Mouse (Mus musculus) MN1 (cell line): ENCODE measurements around the gene Edar.
"Not testable (repeated sequence)": the region's sequence is repeated elsewhere in the genome, so short reads cannot be mapped to it uniquely, and the experiment has no call there.

ENCODE experiments used
- DNase-seq: peaks from one replicate; pipeline ENCODE4 v3.0.0-alpha.2; 2016; ENCODE audit warnings: low spot score

Gene Edar

DNA sequence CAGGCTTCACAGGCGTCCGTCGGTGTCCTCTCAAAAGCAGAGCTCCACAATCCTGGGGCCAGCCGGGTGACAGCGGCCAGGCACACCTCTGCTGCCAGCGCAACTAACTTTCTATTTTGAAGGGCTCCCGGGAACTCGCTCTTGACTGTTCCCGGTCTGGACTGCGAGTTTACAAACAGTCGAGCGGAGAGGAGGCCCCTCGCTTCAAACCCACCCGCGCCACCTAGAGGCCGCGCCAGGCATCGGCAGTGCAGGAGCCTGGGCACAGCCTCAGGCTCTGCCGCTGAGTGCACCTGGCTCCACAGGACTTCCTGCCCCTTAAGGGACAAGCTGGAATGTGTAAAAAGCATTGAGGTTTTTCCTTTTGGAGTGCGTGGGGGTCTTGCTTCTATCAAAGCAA is at the start of gene Edar:
TSS of gene Edar (minus strand) at position 122 of the 400 bp plus-strand sequence.
- no peak for DNase-seq

DNA sequence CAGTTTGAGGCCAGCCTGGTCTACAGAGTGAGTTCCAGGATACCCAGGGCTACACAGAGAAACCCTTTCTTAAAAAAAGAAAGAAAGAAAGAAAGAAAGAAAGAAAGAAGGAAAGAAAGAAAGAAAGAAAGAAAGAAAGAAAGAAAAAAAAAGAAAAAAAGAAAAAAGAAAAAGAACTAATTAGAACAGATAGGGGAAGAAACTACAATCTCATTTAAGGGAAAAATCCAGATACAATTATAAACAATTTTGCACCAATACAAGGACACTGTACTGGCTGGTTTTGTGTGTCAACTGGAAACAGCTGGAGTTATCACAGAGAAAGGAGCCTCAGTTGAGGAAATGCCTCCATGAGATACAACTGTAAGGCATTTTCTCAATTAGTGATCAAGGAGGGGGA is 42.7 kb upstream of the Edar start, which contains the start of gene Gm17542:
TSS of gene Gm17542 (minus strand) at position 101 of the 400 bp plus-strand sequence.
- DNase-seq = not testable (repeated sequence)

DNA sequence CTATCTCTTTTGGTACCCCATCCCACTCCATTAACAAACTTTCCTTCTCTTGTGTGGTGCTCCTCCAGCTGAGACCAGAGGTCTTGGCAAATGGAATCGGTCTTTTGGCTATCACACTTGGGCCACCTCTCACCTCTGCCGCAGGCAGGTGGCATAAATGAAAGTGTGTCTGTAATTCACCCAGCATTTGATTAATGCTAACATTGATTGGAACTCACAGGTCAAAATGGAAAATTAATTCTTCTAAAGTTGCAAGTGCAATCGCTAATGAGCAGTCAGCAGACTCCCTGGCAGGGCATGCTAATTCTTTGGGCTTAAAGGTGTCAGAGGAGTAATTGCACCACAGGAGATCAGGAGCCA is 39.3 kb upstream of the Edar start:
- DNase-seq = no peak

DNA sequence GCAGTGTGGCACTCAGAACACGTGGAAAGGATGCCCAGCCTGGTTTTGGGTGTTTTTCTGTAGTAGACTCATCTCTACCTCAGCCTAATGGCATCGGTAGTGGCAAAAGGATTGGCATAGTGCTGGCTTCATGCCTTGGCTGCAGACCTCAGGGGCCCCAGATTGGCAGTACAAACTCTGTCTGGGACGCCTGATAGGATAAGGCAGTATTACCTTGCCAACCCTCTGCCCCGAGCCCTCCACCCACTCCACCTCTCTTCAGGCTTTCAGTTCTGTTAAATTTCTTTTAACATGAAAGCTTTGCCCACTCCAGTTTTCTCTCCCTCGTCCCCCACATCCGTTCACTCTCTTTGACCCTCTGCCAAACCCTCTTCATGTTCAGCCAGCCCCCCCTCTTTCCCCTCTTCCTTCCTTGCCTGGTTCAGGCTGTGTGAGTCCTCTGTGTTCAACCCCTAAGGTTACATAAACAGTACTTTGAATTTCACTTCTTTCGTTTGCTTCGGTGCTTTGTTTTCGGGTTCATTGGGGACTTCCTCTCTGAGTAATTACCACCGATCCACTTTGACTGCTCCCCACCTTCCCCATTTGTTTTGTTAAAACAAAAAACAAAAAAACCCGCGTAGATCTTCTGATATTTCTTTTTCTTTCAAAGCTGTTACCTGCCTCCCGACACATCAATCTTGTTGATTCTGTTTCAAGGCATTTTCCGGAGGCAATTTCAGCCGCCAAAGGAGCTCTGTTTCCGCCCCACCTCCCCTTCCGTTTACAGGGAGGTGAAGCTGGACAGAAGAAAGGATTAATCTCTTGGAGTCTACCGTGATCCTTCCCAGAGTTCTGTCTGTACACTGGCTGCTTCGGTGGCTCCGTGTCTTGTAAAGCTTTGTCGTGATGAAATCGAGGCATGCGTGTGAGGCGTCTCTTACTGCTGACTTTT is 38.7 kb upstream of the Edar start:
- DNase-seq = no peak

DNA sequence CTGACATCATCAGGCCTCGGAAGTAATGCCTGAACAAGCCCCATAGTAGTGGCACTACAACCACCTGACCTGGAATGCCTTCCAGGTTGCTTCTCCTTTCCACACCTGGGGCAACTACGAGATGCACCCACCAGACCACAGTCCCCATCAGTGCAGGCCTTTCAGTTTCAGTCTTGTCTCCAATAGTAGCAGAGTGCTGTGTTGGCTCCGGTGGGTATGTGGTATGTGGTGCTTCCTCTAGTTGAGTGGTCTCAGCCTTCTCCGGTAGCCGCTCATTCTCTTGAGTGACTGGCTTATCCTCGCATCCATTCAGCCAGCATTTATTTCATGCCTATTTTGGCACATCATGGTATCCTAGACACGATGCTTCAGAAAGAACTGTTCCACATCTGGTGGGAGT is 37.8 kb upstream of the Edar start:
- no peak for DNase-seq

DNA sequence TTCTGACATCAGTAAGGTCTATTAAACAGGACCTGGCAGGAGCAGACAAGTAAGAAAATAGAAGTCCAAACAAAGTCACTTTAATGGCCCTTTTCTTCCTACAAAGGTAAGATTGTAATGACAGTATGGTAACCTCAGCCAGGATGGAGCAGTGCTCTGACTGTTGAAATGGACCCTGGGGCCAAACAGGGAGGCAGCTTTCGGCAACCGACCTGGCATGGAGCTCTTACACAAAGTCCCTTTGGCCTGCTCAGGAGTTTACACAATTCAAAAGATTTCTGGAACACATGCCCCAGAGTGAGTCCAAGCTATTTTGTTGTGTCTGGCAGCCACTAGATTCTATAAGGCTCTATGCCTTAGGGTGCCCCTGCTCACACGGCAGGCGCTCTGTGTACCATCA is 33.6 kb upstream of the Edar start:
- DNase-seq = no peak

DNA sequence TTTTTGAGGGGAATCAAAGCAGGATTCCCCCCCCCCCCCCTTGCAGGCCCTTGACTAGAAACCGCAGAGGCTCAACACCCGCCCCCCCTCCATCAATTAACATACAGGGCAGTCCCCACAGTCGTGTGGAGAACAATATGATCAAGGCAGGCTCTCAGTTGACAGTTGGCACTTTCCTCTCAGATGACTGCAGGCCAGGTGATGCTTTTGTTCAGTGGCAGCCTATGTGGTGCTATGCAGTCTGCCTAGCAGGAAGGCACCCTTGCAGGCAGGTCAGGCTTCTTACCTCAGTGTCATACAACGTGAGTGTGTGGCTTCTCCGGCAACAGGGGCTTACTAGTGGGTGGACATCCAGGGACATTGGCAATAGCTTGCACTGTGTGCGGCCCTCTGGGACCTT is 25.1 kb upstream of the Edar start:
- DNase-seq = no peak

DNA sequence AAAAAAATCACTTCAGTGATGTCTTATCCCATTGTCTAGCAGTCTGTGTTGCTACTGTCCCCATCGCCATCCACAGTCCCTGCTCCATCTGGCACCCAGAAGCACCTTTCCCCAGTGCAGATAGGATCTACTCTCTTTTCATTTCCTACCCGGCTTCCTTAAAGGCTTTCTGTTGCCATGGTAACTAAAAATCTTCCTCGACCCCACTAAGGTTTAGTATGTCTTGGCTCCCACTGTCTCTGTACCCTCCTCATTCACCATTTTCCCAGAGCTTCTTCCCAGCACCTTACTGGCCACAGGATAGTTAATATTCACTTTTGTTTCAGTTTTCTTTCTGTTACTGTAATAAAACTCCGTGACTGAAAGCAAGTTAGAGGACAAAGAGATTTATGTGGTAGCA is 24.7 kb upstream of the Edar start:
- no peak for DNase-seq

DNA sequence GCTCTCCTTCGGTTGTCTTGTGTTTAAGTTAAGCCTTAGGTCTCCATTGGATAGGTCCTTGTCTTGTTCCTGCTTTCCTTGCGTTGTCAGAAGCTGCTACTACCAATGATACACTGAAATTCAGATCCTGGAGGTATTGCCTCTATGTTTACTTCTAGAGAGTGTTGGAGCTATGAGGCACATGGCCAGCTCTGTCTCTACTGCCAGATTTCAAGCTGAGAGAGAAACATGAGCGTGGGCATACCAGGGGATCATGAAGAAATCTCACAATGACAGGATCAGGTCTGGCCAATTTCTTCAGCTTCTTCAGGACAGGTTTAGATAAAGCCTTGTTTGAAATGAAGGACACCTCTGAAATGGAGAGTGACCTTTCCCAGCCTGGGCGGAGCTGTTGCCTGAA is 23.5 kb upstream of the Edar start:
- DNase-seq = no peak

DNA sequence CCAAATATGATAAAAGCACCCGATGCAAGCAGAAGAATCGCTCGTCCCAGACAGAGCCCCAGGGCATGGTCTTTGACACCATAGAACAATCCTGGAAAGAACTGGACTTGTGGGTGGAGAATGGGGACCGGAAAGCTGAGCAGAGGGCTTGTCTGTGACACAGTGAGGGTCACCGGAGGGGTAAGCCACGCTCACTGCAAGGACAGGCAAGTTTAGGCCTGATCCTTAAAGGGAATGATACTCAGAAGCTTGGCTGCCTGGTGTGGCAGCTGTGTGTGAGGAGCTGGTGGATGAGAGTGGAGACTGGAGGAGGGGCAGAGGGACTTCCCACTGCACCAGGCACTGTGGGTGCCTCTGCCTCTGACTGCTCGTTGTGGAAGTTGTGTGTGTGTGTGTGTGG is 15.6 kb upstream of the Edar start:
- no peak for DNase-seq

DNA sequence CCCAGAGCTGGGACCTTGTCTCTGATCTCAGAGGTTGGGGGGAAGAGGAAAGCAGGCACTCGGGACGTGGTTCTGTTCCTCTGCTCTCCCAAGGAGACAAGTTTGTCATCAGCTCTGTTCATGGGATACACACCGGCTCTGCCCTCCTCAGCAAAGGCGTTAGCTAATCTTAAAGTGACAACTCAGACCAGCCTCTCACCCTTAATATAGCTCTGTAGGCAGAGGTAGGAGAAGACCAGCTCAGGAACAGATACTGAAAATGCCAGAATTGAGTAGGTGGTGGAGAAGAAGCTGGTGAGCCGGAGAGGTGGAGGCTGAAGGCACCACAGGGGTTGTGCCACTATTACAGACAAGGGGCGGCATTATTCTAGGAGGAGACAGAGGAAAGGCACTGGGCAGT is 3.8 kb upstream of the Edar start:
- no peak for DNase-seq

DNA sequence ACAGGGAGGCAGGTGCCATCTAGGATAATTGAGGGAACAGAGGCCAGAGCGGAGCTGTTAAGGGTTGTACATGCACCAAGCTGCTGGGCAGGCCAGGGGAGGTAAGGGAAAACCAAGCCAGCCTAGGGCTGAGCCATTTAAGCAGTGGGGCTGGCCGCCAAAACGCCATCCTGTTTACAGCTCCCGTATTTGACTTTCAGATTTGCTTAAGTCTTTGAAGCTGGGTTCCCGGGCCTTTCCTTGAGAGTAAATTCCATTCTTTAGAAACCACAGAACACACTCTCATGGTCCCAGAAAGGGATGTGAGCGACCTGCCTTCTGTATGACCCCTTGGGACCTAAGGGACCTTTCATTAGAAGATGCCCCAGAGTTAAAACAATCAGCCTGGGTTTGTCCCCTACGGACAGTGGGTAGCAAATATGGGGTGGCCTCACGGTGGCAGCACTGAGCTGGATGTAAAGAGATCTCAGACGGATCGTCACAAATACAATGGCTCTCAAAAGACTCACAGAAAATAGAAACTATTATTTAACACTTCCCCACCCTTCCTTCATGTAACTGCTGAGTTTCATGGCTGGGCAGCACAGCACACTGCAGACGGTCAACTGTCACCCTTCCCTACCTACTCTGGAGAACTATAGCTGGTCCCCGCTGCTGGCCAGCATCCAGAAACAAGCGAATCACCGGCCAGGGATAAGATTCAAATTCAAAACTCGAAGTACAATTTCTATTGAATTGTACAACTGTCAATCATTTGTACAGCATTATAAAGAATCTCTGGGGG is 2.0 kb downstream of the Edar start:
- peak; percentile 56 for DNase-seq

DNA sequence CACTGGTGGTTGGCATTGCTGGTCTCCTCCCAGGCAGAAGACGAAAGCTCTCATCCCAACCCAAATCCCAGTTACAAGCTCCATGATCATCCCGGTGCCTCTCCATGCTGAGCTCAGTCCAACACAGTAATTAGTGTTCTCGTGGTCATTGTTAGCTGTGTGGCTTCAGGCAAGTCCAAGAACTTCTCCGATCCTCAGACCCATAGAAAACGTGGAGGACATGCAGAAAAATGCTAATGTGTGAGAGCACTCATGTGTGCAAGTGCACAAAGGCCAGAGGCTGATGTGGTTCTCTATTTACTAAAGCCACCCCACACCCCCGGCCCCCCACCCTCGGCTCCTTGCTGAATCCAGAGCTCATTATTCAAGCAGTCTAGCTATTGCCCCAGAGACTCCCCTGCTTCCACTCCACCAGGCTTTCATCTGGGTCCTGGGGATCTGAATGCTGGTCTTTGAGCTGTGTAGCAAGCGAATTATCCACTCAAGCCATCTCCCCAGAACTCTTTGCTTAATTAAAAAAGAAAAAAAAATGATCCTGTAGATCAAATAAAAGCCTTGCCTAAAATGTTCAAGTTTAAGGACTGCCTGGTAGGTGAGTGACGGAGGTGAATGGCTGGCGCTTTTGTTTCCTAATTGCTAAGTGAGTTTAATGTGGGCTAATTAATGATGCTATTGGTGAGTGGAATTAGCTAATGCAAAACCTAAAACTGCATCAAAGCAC is 2.7 kb downstream of the Edar start:
- no peak for DNase-seq

DNA sequence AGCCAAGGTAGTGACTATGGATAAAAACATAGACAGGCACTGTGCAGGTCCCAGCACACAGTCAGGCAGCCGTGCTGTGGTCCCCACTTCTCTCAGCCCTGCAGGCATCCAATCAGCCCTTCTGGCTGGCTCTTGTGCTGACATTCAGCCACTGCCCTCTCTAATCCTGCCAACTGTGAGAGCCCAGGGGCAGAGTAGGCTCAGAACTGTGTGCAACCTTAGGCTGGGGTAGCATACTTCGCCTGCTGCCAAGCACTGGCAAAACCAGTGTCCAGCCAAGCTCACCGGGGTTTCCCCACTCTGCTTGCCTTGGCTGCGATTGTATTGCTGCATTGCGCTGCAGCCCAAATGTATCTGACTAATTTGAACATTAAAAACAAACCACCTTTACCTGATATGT is 11.6 kb downstream of the Edar start:
- DNase-seq = no peak

DNA sequence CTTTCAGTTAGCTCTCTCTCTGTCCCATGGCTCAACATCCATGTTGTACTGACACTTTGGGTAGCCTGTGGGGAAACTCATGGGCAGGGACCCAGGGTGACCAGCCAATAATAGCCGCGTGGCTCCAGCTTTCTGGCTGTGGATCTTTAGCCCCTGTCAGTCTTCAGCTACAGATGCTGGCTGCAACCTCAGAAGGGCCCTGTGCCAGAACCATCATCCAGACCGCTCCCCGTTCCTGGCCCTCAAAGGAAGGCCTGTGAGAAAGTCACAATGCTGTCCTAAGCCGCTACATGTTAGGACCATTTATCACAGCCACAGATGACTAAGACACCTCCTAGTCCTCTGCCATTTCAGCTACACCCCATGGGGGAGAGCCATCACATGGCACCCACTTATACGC is 12.0 kb downstream of the Edar start:
- DNase-seq = no peak

DNA sequence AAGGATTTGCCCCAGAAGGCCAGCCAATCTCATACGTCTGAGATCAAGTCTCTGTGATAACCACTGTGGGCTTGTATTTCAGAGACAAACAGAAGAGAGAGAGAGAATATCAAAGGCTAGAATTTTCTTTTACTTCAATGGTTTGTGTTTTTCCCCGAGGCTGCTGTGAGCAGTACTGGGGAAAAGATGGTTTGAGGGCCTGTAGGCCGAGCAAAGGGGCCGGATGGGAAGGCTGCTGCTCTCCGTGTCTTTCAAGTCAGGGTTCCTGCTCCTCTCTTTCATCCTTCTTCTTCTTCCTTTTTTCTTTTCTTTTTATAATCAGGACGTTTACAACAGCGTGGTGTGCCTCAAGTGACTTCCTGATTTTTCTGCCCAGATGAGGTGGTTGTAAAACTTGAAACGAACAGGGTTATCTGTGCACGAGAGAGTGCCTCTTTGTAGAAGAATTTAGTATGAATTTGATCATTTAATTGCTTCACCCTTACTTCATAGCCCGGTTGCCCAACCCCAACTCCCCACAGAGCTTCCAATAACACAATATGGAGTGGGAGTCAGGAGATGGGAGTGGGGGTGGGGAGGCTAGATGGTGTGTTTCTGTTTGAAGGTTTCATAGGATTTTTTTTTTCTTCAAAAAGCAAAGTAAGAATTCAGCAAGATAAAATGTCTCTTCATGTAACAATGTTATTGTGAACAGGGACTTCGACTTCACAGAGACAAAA is 16.0 kb downstream of the Edar start:
- DNase-seq = no peak

DNA sequence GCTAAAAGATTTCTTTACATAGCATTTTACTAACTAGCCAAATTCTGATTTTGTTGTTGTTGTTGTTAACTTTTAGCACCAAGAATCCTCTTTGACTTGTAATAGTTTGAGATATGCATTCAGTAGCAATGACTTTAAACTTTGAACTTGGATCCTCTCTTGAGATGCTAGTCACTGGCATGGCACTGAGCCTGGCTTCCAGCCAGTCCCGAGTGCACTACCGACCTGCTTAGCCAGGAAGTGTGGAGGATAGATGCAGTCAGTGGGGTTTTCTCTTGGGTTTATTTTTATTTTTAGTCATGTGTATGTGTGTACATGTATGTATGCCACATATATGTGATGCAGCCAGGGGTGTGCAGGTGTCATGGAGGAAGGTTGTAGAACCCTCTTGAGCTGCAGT is 17.7 kb downstream of the Edar start:
- no peak for DNase-seq

DNA sequence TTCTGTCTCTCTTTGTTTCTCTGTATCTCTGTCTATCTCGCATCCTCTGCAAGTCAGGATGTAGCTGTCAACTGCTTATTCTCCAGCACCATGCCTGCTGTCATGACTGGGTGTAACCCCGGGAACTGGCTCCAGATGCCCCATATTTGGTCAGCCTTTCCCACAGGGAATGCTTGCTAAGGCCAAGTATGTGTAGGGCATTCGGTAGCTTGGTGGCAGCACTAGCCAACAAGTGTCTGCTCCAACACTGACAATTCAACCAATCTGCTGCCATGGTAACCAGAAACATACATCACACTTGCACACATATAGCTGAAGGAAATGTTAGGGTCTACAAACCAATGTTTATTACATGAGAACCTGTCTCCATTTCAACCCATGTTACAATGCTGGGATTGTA is 21.8 kb downstream of the Edar start:
- DNase-seq = no peak

DNA sequence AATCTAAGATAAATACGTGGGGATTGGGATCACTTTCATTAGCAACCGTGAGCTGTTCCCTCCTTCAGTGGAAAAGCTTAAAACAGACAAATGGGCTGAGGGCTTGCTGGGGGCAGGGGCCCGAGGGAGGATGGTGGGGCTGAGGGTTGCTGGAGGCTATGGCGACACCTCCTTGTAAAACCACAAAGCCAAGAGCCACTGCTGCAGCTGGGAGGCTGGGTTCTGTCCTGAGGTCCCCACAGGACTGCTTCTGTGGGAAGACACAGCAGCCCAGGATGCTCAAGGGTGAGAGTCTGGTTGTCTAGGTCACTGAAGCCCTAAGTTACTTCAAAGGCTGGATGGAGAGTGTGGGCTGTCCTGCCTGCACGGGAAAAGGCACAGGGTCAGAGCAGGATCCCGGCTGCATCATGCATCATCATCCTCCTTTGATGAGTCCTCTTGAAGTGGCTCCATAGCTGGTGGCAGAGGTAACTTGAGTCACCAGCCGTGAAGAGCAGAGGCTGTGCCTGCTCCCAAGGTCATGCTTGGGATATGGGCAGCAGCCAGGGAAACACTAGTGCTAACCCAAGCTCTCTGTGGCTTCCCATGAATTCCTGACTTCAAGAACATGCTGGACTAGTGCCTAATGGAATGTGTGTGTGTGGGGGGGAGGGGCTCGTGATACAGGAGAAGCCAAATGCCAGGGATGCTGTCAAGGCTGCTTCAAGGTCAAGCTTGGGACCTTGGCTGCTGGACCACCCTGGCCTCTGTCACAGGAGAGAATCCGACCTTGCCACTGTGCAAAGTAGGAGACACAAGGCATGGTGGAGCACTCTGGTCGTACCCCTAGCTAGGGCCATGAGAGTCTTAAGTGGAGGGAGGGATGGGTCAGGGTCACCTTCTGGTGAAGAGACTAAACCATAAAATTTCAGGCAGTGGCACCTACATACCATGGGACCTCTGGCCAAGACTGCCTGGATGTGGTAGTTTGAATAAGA is 22.7 kb downstream of the Edar start:
- DNase-seq = no peak

DNA sequence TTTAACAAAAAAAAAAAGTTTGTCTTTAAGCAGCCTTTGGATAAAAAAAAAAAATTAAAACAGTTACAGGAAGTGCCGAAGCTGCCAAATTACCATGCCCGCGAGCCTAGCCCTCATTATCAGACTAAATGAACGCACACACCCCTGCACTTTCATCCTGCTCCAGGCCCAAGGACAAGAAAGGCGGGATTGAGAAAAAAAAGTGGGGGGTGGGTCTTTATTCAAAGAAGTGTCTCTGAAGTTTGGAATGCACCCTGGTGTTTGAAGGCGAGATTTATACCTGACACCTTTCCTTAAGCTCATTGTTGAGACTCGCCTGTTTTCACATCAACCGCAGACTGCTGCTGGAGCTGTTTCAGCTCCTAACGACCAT is 23.4 kb downstream of the Edar start:
- DNase-seq = no peak
